Mouse (Mus musculus) CH12.LX (cell line): ENCODE data around the gene Tmem255a. TPM values are rescaled to one million over a fixed set of nuclear protein-coding genes. Genes with fewer than 3 reads are reported as not detected.
A peak's percentile ranks its signal among the peaks of the same experiment; 100 is the strongest.

ENCODE experiments used
- DNase-seq: peaks from one replicate; pipeline ENCODE4 v3.0.0-alpha.2; 2013; ENCODE audit errors: extremely low read depth
- H3K27ac ChIP-seq: 2 replicates; pipeline ENCODE4 v1.5.1; 2012; ENCODE audit warnings: low read depth, mild to moderate bottlenecking, control low read depth, moderate library complexity; ENCODE audit not compliant: insufficient read depth
- H3K27me3 ChIP-seq: replicated peaks from 2 replicates; pipeline ENCODE3; 2012; ENCODE audit warnings: inconsistent platforms
- H3K36me3 ChIP-seq, 2 experiments: replicated peaks in 1 of 2; 2 replicates each; pipeline versions ENCODE3 to v1.6.1; 2012; ENCODE audit warnings: inconsistent platforms in 1 of 2, low read length in 1 of 2, mild to moderate bottlenecking in 1 of 2, mixed read lengths in 1 of 2, moderate library complexity in 1 of 2; ENCODE audit not compliant: control insufficient read depth in 1 of 2, insufficient read depth in 1 of 2
- H3K4me1 ChIP-seq, 2 experiments: 2 replicates each; pipeline ENCODE4 v1.6.1; 2012; ENCODE audit warnings: inconsistent platforms in 1 of 2, moderate library complexity in 1 of 2; ENCODE audit not compliant: insufficient read depth in 2 of 2, control insufficient read depth in 1 of 2
- H3K4me2 ChIP-seq: 2 replicates; pipeline ENCODE4 v1.6.1; 2012; ENCODE audit warnings: low read depth, mild to moderate bottlenecking, control low read depth; ENCODE audit not compliant: poor library complexity, insufficient read depth, severe bottlenecking
- H3K4me3 ChIP-seq, 3 experiments: fragments of 150-350 bp in 1 of 3; sonication (generic) in 1 of 3; replicated peaks in 1 of 3; 2 replicates each; pipeline versions ENCODE3 to v1.5.1; 2011 to 2012; ENCODE audit warnings: low read depth in 2 of 3, low read length in 2 of 3, mild to moderate bottlenecking in 2 of 3, moderate library complexity in 2 of 3, control low read depth in 1 of 3, improper control_type of control experiment in 1 of 3, inconsistent platforms in 1 of 3, mixed read lengths in 1 of 3; ENCODE audit not compliant: poor library complexity in 1 of 3
- H3K79me2 ChIP-seq: replicated peaks from 2 replicates; pipeline ENCODE4 v1.6.1; 2012; ENCODE audit warnings: mild to moderate bottlenecking, moderate library complexity; ENCODE audit not compliant: control insufficient read depth, poor library complexity, insufficient read depth, severe bottlenecking; ENCODE audit errors: extremely low read depth
- H3K9ac ChIP-seq: 2 replicates; pipeline ENCODE4 v1.6.1; 2012; ENCODE audit warnings: low read depth, mild to moderate bottlenecking, control low read depth, moderate library complexity; ENCODE audit not compliant: insufficient read depth
- H3K9me3 ChIP-seq: replicated peaks from 2 replicates; pipeline ENCODE3; 2012; ENCODE audit warnings: low read length, inconsistent platforms, mixed read lengths
- CHD1 ChIP-seq: IDR thresholded peaks from 2 replicates; pipeline ENCODE4 v1.6.1; 2012; ENCODE audit warnings: low read depth, low read length, improper control_type of control experiment, inconsistent platforms
- CTCF ChIP-seq, 2 experiments: IDR thresholded peaks in 1 of 2; conservative IDR thresholded peaks in 1 of 2; 2 replicates each; pipeline ENCODE4 v1.5.1; 2011 to 2012; ENCODE audit warnings: low read depth in 2 of 2, low read length in 2 of 2, improper control_type of control experiment in 1 of 2, inconsistent platforms in 1 of 2, mild to moderate bottlenecking in 1 of 2, moderate library complexity in 1 of 2
- ELF1 ChIP-seq: IDR thresholded peaks from 2 replicates; pipeline ENCODE4 v1.6.1; 2014; ENCODE audit warnings: low read depth, mild to moderate bottlenecking, inconsistent platforms, low read length, improper control_type of control experiment
- GABPA ChIP-seq: IDR thresholded peaks from 2 replicates; pipeline ENCODE4 v1.6.1; 2012; ENCODE audit warnings: low read depth, low read length, improper control_type of control experiment, inconsistent platforms; ENCODE audit not compliant: insufficient replicate concordance
- IRF4 ChIP-seq: IDR thresholded peaks from 2 replicates; pipeline ENCODE4 v1.6.1; 2014; ENCODE audit warnings: low read depth, mild to moderate bottlenecking, inconsistent platforms, low read length, improper control_type of control experiment
- JUND ChIP-seq: conservative IDR thresholded peaks from 2 replicates; pipeline ENCODE4 v1.6.1; 2011; ENCODE audit warnings: low read depth, low read length, improper control_type of control experiment
- MAX ChIP-seq: IDR thresholded peaks from 2 replicates; pipeline ENCODE4 v1.6.1; 2011; ENCODE audit warnings: low read length, improper control_type of control experiment
- MAZ ChIP-seq: IDR thresholded peaks from 2 replicates; pipeline ENCODE4 v1.6.1; 2012; ENCODE audit warnings: low read depth, mild to moderate bottlenecking, inconsistent platforms, low read length, improper control_type of control experiment, moderate library complexity
- MXI1 ChIP-seq: IDR thresholded peaks from 2 replicates; pipeline ENCODE4 v1.6.1; 2011; ENCODE audit warnings: mild to moderate bottlenecking, low read depth, low read length, improper control_type of control experiment
- MYC ChIP-seq: IDR thresholded peaks from 2 replicates; pipeline ENCODE4 v1.6.1; 2011; ENCODE audit warnings: low read depth, mild to moderate bottlenecking, improper control_type of control experiment, low read length
- PAX5 ChIP-seq: IDR thresholded peaks from 2 replicates; pipeline ENCODE4 v1.6.1; 2012; ENCODE audit warnings: low read length, inconsistent platforms, mixed read lengths
- POLR2AphosphoS2 ChIP-seq: IDR thresholded peaks from 2 replicates; pipeline ENCODE4 v1.6.1; 2011; ENCODE audit warnings: low read depth, low read length, improper control_type of control experiment
- RAD21 ChIP-seq: IDR thresholded peaks from 2 replicates; pipeline ENCODE4 v1.6.1; 2011; ENCODE audit warnings: low read depth, mild to moderate bottlenecking, low read length, improper control_type of control experiment, moderate library complexity
- SMC3 ChIP-seq: IDR thresholded peaks from 2 replicates; pipeline ENCODE4 v1.6.1; 2011; ENCODE audit warnings: low read depth, low read length, improper control_type of control experiment
- TCF12 ChIP-seq: IDR thresholded peaks from 2 replicates; pipeline ENCODE4 v1.6.1; 2014; ENCODE audit warnings: low read depth, mild to moderate bottlenecking, inconsistent platforms, low read length, improper control_type of control experiment
- UBTF ChIP-seq: IDR thresholded peaks from 2 replicates; pipeline ENCODE4 v1.6.1; 2012; ENCODE audit warnings: low read depth, mild to moderate bottlenecking, inconsistent platforms, low read length, improper control_type of control experiment, moderate library complexity
- ZMIZ1 ChIP-seq: IDR thresholded peaks from 2 replicates; pipeline ENCODE4 v1.6.1; 2012; ENCODE audit warnings: low read depth, mild to moderate bottlenecking, inconsistent platforms, low read length, improper control_type of control experiment
- dilution Hi-C: fragments of 300-500 bp; cut with MboI; formaldehyde crosslinking; loops from 2 replicates; pipeline ENCODE4 v1.14.3; 2020; ENCODE audit warnings: low sequenced_read_pairs; ENCODE audit not compliant: extremely low pct_unique_long_range_greater_than_20kb, extremely low pct_ligation_motif_present
- in situ Hi-C: fragments of 300-500 bp; cut with MboI; formaldehyde crosslinking; loops from 3 replicates; pipeline ENCODE4 v1.14.3; 2019; ENCODE audit warnings: low sequenced_read_pairs, low pct_ligation_motif_present, low pct_unique_long_range_greater_than_20kb, mixed read lengths
- polyA plus RNA-seq: library from polyadenylated mRNA; unstranded; fragments of >175 nt; gene quantifications from 2 replicates; pipeline ENCODE4 v1.2.1, GENCODE M21; 2012; ENCODE audit warnings: low read depth; ENCODE audit not compliant: insufficient read length
- total RNA-seq, 2 experiments: library from RNA; depleted of rRNA; stranded (reverse); fragments of 300-350 nt in 1 of 2; fragments of >200 nt in 1 of 2; gene quantifications; 2 replicates each; pipeline ENCODE4 v1.2.3; 2012 to 2014

The Tmem255a gene
- 0.29 and 0.30 TPM in 2 replicates for total RNA-seq (2012; rRNA removed)
- 0.63 and 0.68 TPM in 2 replicates for total RNA-seq (2014; rRNA removed)
- 1.4 TPM in 2 replicates for polyA plus RNA-seq

- H3K36me3 ChIP-seq, result no peaks in the 10 kb centered on the region
- H3K4me1 ChIP-seq, result peaks cover 0 to 7% of the 10 kb centered on the region in 2 experiments; a peak in 2 of 4 replicates
- H3K79me2 ChIP-seq, result no peaks in the 10 kb centered on the region
- peak within 1 kb of the TSS; percentile 79 for H3K4me2 ChIP-seq
- no peak within 1 kb of the TSS for H3K27ac ChIP-seq
- no peaks in the 10 kb centered on the region for H3K27me3 ChIP-seq
- in situ Hi-C loops, result no loop called here
- dilution Hi-C loops, result no loop called here
- no peak for TF ChIP-seq PAX5
- TF ChIP-seq JUND, result no peak
- TF ChIP-seq MYC, result no peak
- TF ChIP-seq RAD21, result no peak
- TF ChIP-seq TCF12, result no peak
- no peak for TF ChIP-seq CHD1
- TF ChIP-seq MXI1, result no peak
- no peak for TF ChIP-seq MAZ
- TF ChIP-seq IRF4, result no peak
- TF ChIP-seq MAX, result no peak
- no peak for TF ChIP-seq ZMIZ1
- no peak for TF ChIP-seq ELF1
- no peak for TF ChIP-seq UBTF
- TF ChIP-seq POLR2AphosphoS2, result no peak
- H3K9ac ChIP-seq, result no peak within 1 kb of the TSS
- DNase-seq, result no peak
- peak within 1 kb of the TSS in 1 of 3 experiments; percentile 23 for H3K4me3 ChIP-seq
- no peaks in the 10 kb centered on the region for H3K9me3 ChIP-seq
Measured at GRCm38 (mm10) chrX:38251851-38252571, at the start of gene Tmem255a. Gene Tmem255a, minus strand, starts transcription at chrX:38252439.

DNA sequence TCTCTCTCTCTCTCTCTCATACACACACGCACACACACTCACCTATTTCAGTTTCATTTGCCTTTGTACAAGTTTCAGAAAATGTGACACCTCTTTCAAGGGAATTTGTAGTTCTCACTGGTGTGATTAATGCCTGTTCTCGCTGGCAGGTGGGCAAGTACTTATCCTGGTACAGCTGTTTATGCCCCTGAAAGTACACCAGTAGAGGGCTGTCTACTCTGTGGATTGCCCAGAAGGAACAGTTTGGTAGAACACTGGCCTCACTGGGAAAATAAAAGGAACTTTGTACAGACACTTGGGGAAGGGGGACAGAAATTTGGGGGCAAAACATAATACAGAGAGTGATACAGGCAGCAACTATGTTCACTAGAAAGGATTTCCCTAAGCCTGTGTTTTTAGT, 7.4 kb upstream of the Tmem255a start:
- no peak for DNase-seq
- H3K79me2 ChIP-seq, result no peaks in the 10 kb centered on the region
- dilution Hi-C loops (no loop called here), in situ Hi-C loops (no loop called here)
- TF ChIP-seq GABPA, result no peak
- TF ChIP-seq RAD21, result peak; percentile 16
- TF ChIP-seq CTCF (conservative IDR thresholded peaks at IDR 0.05 in 1 of 2, IDR thresholded peaks at IDR 0.05 in 1 of 2; ENCODE audit: low read depth in 2 of 2, low read length in 2 of 2), result peak in 1 of 2 experiments; percentile 38; a peak in 2 of 4 replicates
- TF ChIP-seq SMC3, result peak; percentile 10; the same call in 1 of the 2 replicates
- no peak overlapping the region for H3K4me2 ChIP-seq
- H3K27me3 ChIP-seq, result no peaks in the 10 kb centered on the region
- H3K9me3 ChIP-seq, result no peaks in the 10 kb centered on the region
- no peak overlapping the region for H3K27ac ChIP-seq
- no peaks in the 10 kb centered on the region for H3K36me3 ChIP-seq
- H3K4me1 ChIP-seq, result no peaks in the 10 kb centered on the region
- no peak overlapping the region for H3K4me3 ChIP-seq
- no peak overlapping the region for H3K9ac ChIP-seq
